Mouse (Mus musculus): ENCODE data around the gene H2-DMb1. TPM values are rescaled to one million over a fixed set of nuclear protein-coding genes. Genes with fewer than 3 reads are reported as not detected.

H2-DMb1 gene
- polyA plus RNA-seq, 1 experiment from 2014 or later, result 26.4 TPM

Other genes with a start within 250 kb of the H2-DMb1 start
- gene Platr17, start 247.9 kb upstream of the H2-DMb1 start, polyA plus RNA-seq (2018), result 1.8 TPM in 1 of 3 replicates, not detected in the others
- gene Daxx, start 243.7 kb upstream of the H2-DMb1 start, polyA plus RNA-seq (2018), result 32.1 to 95.9 TPM (median 50.6 TPM) in 3 replicates
- 235 to 575 TPM (median 237 TPM) in 3 replicates for gene Tapbp, start 237.2 kb upstream of the H2-DMb1 start, polyA plus RNA-seq (2018)
- gene Zbtb22, start 237.2 kb upstream of the H2-DMb1 start, polyA plus RNA-seq (2018), result 18.2 to 24.0 TPM (median 21.3 TPM) in 3 replicates
- 36.9 to 101 TPM (median 53.4 TPM) in 3 replicates for gene Rgl2, start 223.5 kb upstream of the H2-DMb1 start, polyA plus RNA-seq (2018)
- gene Pfdn6, start 212.7 kb upstream of the H2-DMb1 start, polyA plus RNA-seq (2018), result 39.8 to 92.0 TPM (median 50.8 TPM) in 3 replicates
- 10.9 to 27.3 TPM (median 11.8 TPM) in 3 replicates for gene Wdr46, start 212.4 kb upstream of the H2-DMb1 start, polyA plus RNA-seq (2018)
- 4.0 to 11.7 TPM (median 6.8 TPM) in 3 replicates for gene B3galt4, start 201.6 kb upstream of the H2-DMb1 start, polyA plus RNA-seq (2018)
- gene Vps52, start 197.3 kb upstream of the H2-DMb1 start, polyA plus RNA-seq (2018), result 30.3 to 39.3 TPM (median 30.5 TPM) in 3 replicates
- 829 to 1,952 TPM (median 1,389 TPM) in 3 replicates for gene Rps18, start 197.1 kb upstream of the H2-DMb1 start, polyA plus RNA-seq (2018)
- gene H2-K1, start 152.7 kb upstream of the H2-DMb1 start, polyA plus RNA-seq (2018), result 2,418 to 4,239 TPM (median 2,994 TPM) in 3 replicates
- 12.0 to 17.2 TPM (median 17.1 TPM) in 3 replicates for gene Ring1, start 128.4 kb upstream of the H2-DMb1 start, polyA plus RNA-seq (2018)
- 28.2 to 38.3 TPM (median 35.6 TPM) in 3 replicates for gene H2-Ke6, start 125.0 kb upstream of the H2-DMb1 start, polyA plus RNA-seq (2018)
- 67.7 to 120 TPM (median 117 TPM) in 3 replicates for gene Slc39a7, start 121.4 kb upstream of the H2-DMb1 start, polyA plus RNA-seq (2018)
- gene Rxrb, start 121.3 kb upstream of the H2-DMb1 start, polyA plus RNA-seq (2018), result 15.5 to 33.4 TPM (median 20.0 TPM) in 3 replicates
- 0.79 to 1.6 TPM (median 1.2 TPM) in 3 replicates for gene Col11a2, start 113.6 kb upstream of the H2-DMb1 start, polyA plus RNA-seq (2018)
- 0.25 to 1.4 TPM (median 0.62 TPM) in 3 replicates for gene H2-Oa, start 60.7 kb upstream of the H2-DMb1 start, polyA plus RNA-seq (2018)
- 19.1 to 57.0 TPM (median 47.3 TPM) in 3 replicates for gene H2-DMa, start 33.5 kb upstream of the H2-DMb1 start, polyA plus RNA-seq (2018)
- 130 to 435 TPM (median 155 TPM) in 3 replicates for gene Brd2, start 30.4 kb upstream of the H2-DMb1 start, polyA plus RNA-seq (2018)
- gene H2-DMb2, start 9.8 kb upstream of the H2-DMb1 start, polyA plus RNA-seq (2018), result 1.2 to 2.2 TPM (median 1.8 TPM) in 3 replicates
- 42.0 to 121 TPM (median 79.2 TPM) in 3 replicates for gene Tap1, start 34.5 kb downstream of the H2-DMb1 start, polyA plus RNA-seq (2018)
- gene Psmb9, start 34.7 kb downstream of the H2-DMb1 start, polyA plus RNA-seq (2018), result 38.9 to 88.0 TPM (median 49.9 TPM) in 3 replicates
- 147 to 329 TPM (median 288 TPM) in 3 replicates for gene Psmb8, start 44.6 kb downstream of the H2-DMb1 start, polyA plus RNA-seq (2018)
- 26.1 to 58.7 TPM (median 37.6 TPM) in 3 replicates for gene Tap2, start 50.5 kb downstream of the H2-DMb1 start, polyA plus RNA-seq (2018)
- 0.15 to 0.41 TPM (median 0.33 TPM) in 3 replicates for gene H2-Ob, start 85.8 kb downstream of the H2-DMb1 start, polyA plus RNA-seq (2018)
- gene H2-Ab1, start 104.6 kb downstream of the H2-DMb1 start, polyA plus RNA-seq (2018), result 88.0 to 180 TPM (median 145 TPM) in 3 replicates
- gene H2-Aa, start 134.8 kb downstream of the H2-DMb1 start, polyA plus RNA-seq (2018), result 116 to 315 TPM (median 141 TPM) in 3 replicates
- 73.4 to 224 TPM (median 73.4 TPM) in 3 replicates for gene H2-Eb1, start 152.8 kb downstream of the H2-DMb1 start, polyA plus RNA-seq (2018)
- gene H2-Eb2, start 172.6 kb downstream of the H2-DMb1 start, polyA plus RNA-seq (2018), result 0.08 to 0.53 TPM (median 0.17 TPM) in 3 replicates
- 0.12 to 0.34 TPM (median 0.14 TPM) in 3 replicates for gene Btnl2, start 201.8 kb downstream of the H2-DMb1 start, polyA plus RNA-seq (2018)
- gene Btnl1, start 224.1 kb downstream of the H2-DMb1 start, polyA plus RNA-seq (2018), result not detected in 3 replicates
- 0.40 TPM in 1 of 3 replicates, not detected in the others for gene BC051142, start 245.7 kb downstream of the H2-DMb1 start, polyA plus RNA-seq (2018)

Data from macrophage (primary cell).